Mouse (Mus musculus) limb, embryonic 14.5 days (tissue): ENCODE measurements around the gene Mylk4. TPM values are rescaled to one million over a fixed set of nuclear protein-coding genes. Genes with fewer than 3 reads are reported as not detected.
A peak's percentile ranks its signal among the peaks of the same experiment; 100 is the strongest.

ENCODE experiments used
- ATAC-seq: fragments of 200-750 bp; cut with Nextera tagmentation; 2 replicates; pipeline ENCODE4 v1.8.0; 2017; ENCODE audit warnings: low read depth, moderate number of reproducible peaks, moderate TSS enrichment; ENCODE audit not compliant: low FRiP score
- DNase-seq: peaks from one replicate; pipeline ENCODE4 v3.0.0-alpha.2; 2015; ENCODE audit warnings: low spot score
- H3K27ac ChIP-seq: fragments of 300-500 bp; sonication (generic); replicated peaks from 2 replicates; pipeline ENCODE4 v1.5.1; 2014; ENCODE audit warnings: low read depth, mild to moderate bottlenecking, low read length, moderate library complexity, mixed read lengths
- H3K27me3 ChIP-seq: fragments of 300-500 bp; sonication (generic); 2 replicates; pipeline ENCODE4 v1.6.1; 2014; ENCODE audit warnings: low read length, mixed read lengths; ENCODE audit not compliant: control insufficient read depth, insufficient read depth
- H3K36me3 ChIP-seq: fragments of 300-500 bp; sonication (generic); 2 replicates; pipeline ENCODE4 v1.6.1; 2014; ENCODE audit warnings: mild to moderate bottlenecking, low read length, moderate library complexity, mixed read lengths; ENCODE audit not compliant: control insufficient read depth, insufficient read depth
- H3K4me1 ChIP-seq: fragments of 300-500 bp; sonication (generic); 2 replicates; pipeline ENCODE4 v1.6.1; 2014; ENCODE audit warnings: antibody characterized with exemption, low read length, mixed read lengths; ENCODE audit not compliant: control insufficient read depth, insufficient read depth
- H3K4me2 ChIP-seq: fragments of 300-500 bp; sonication (generic); replicated peaks from 2 replicates; pipeline ENCODE4 v1.6.1; 2014; ENCODE audit warnings: low read depth, mild to moderate bottlenecking, low read length, moderate library complexity; ENCODE audit not compliant: severe bottlenecking
- H3K4me3 ChIP-seq: fragments of 300-500 bp; sonication (generic); replicated peaks from 2 replicates; pipeline ENCODE4 v1.5.1; 2014; ENCODE audit warnings: low read length
- H3K9ac ChIP-seq: fragments of 300-500 bp; sonication (generic); 2 replicates; pipeline ENCODE4 v1.6.1; 2014; ENCODE audit warnings: mild to moderate bottlenecking, low read depth, low read length, moderate library complexity; ENCODE audit not compliant: severe bottlenecking
- H3K9me3 ChIP-seq: fragments of 300-500 bp; sonication (generic); 2 replicates; pipeline ENCODE4 v1.6.1; 2016; ENCODE audit warnings: low read length; ENCODE audit not compliant: control insufficient read depth
- POLR2A ChIP-seq: fragments of 200-500 bp; IDR thresholded peaks from 2 replicates; pipeline ENCODE4 v1.8.0; 2012; ENCODE audit warnings: inconsistent platforms, mild to moderate bottlenecking, moderate library complexity, borderline replicate concordance; ENCODE audit not compliant: insufficient read depth, insufficient read length; ENCODE audit errors: extremely low read depth
- WGBS: fragments of 180-500 bp; shearing (Covaris S2); extraction: QIAGEN DNeasy Blood & Tissue Kit; methylation state at CpG from one replicate; pipeline ENCODE4 v1.1.7; 2014; 5-methylcytosine and 5-hydroxymethylcytosine counted together
- polyA plus RNA-seq, 2 experiments: library from polyadenylated mRNA; depleted of rRNA in 1 of 2; stranded (reverse) in 1 of 2; unstranded in 1 of 2; fragments of >200 nt; fragmentation: Nextera tagmentation in 1 of 2; extraction: Ambion mirVana in 1 of 2; gene quantifications; 2 replicates each; pipeline versions ENCODE4 v1.2.1 to v1.2.3; 2012 to 2014

Mylk4 gene
- polyA plus RNA-seq, 2 experiments: 11.2 to 18.6 TPM

DNA sequence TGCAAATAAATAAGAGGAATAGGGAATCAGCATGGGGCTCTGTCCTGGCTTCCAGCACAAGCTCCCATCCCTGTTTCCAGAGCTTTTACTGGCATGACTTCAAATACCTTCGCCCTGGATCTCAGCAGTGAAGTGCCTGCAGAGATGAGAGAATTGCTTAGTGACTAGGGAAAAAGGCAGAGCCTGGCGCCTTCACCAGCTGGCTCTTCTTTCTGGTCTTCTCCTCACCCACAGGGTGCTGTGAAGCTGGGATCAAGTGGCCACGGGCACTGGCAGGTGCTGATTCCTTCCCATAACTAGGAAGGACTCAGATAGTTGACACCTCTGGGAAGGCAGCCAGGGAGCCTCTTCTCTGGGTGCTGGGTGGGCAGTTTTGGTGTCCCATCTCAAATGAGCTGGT is 115.5 kb downstream of the Mylk4 start:
- Histone ChIP-seq H3K27me3 (no peaks in the 10 kb centered on the region), H3K36me3 (no peaks in the 10 kb centered on the region), H3K4me1 (0 out of 2 replicates have a peak, but pooled peaks cover 8% of the 10 kb centered on the region), H3K9me3 (no peaks in the 10 kb centered on the region), H3K27ac (no peak overlapping the region), H3K4me2 (no peak overlapping the region), H3K4me3 (no peak overlapping the region), H3K9ac (no peak overlapping the region)
- WGBS: 68% methylated on average over 3 of the region's 3 CpGs
- DNase-seq (no peak), ATAC-seq (no peak)
- TF ChIP-seq POLR2A: no peak

DNA sequence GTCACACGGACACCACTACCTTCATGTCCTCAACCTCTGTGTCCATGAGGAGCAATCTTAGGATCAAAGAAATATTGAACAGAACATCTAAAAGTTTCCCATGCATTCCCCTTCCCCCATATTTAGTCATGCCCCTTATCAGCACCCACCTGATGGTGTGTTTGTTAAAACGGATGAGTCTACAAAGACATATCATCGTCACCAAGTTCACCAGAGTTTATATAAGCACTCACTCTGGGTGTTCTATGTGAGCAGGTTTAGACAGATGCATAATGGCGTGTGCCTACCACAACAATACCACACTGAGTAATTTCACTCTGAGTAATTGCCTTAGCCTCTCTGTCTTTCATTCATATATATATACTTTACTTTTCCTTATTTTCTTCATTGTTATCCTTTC is 116.4 kb downstream of the Mylk4 start:
- ATAC-seq (no peak), DNase-seq (no peak)
- Histone ChIP-seq H3K4me3 (no peak overlapping the region), H3K9ac (no peak overlapping the region), H3K27ac (no peak overlapping the region), H3K27me3 (no peaks in the 10 kb centered on the region), H3K36me3 (no peaks in the 10 kb centered on the region), H3K4me2 (no peak overlapping the region), H3K9me3 (no peaks in the 10 kb centered on the region), H3K4me1 (0 out of 2 replicates have a peak, but pooled peaks cover 8% of the 10 kb centered on the region)
- TF ChIP-seq POLR2A: no peak
- WGBS: 84% methylated on average over 4 of the region's 4 CpGs

DNA sequence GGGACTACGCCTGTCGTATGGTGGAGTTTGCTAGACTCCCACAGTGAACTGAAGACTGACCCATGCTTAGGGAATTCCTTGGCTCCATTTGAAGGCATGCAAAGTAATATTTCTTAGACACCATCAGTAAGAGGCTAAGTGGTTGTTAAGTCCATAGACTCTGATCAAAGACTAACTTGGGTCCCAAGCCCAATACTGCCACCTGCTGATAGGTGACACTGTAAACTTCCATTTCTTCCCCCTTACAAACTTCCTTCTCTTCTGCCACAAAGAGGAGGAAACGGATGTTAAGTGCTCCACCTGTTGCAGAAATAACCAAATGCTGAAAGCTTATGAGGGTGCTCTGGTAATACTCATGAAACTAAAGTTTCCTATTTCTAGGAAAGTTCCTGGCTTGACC is 121.7 kb downstream of the Mylk4 start:
- Histone ChIP-seq H3K4me2 (no peak overlapping the region), H3K9ac (no peak overlapping the region), H3K4me1 (peaks cover 8% of the 10 kb centered on the region; the same call in 1 of the 2 replicates), H3K27me3 (no peaks in the 10 kb centered on the region), H3K9me3 (no peaks in the 10 kb centered on the region), H3K36me3 (no peaks in the 10 kb centered on the region), H3K27ac (no peak overlapping the region), H3K4me3 (no peak overlapping the region)
- TF ChIP-seq POLR2A: no peak
- no peak for DNase-seq
- WGBS: 56% methylated on average over 3 of the region's 3 CpGs
- no peak for ATAC-seq

DNA sequence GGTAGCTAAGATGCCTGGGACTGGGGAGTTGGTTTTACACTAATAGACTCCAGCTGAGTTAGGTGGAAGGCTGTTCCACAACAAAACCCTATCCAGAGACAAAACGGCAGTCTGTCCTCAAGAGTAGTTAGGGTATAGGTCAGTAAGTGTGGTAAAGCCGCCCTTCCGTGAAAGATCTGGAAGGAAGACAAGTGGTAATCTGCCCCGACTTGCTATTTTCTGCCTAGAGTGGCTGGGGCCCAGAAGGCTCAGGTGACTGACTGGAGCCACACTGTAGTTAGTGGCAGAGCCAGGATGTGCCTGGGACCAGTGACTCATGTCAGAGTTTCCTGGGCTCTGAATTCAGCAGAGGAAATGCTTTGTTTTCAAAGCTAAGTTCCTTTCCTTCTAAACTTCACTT is 123.5 kb downstream of the Mylk4 start:
- ATAC-seq (no peak; the same call in 1 of the 2 replicates), DNase-seq (no peak)
- Histone ChIP-seq H3K36me3 (no peaks in the 10 kb centered on the region), H3K4me2 (no peak overlapping the region), H3K27ac (peak overlapping the region; percentile 33; the same call in 1 of the 2 replicates), H3K27me3 (no peaks in the 10 kb centered on the region), H3K9me3 (no peaks in the 10 kb centered on the region), H3K4me1 (peaks cover 8% of the 10 kb centered on the region; the same call in 1 of the 2 replicates), H3K9ac (no peak overlapping the region), H3K4me3 (no peak overlapping the region)
- no peak for TF ChIP-seq POLR2A
- 33% methylated on average over 4 of the region's 4 CpGs for WGBS

DNA sequence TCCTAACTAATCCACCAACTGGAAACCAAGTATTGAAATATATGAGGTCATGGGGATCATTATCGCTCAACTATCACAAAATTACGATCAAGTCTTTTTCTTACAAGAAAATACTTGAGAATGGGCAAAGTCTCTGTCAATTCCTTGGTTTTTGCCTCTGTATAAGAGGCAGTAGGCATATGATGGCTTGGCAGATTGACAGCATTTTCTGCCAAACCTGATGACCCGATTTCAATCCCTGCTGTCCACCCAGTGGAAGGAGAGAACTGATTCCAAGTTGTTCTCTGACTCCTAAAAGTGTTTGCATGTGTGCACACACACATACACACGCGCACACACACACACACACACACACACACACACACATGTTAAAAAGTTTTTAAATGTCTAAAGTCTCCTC is 124.5 kb downstream of the Mylk4 start:
- Histone ChIP-seq H3K36me3 (no peaks in the 10 kb centered on the region), H3K4me2 (no peak overlapping the region), H3K27ac (no peak overlapping the region), H3K4me3 (no peak overlapping the region), H3K27me3 (no peaks in the 10 kb centered on the region), H3K4me1 (peaks cover 8% of the 10 kb centered on the region; the same call in 1 of the 2 replicates), H3K9ac (no peak overlapping the region), H3K9me3 (no peaks in the 10 kb centered on the region)
- ATAC-seq (no peak), DNase-seq (no peak)
- WGBS: 85% methylated on average over 5 of the region's 5 CpGs
- no peak for TF ChIP-seq POLR2A

DNA sequence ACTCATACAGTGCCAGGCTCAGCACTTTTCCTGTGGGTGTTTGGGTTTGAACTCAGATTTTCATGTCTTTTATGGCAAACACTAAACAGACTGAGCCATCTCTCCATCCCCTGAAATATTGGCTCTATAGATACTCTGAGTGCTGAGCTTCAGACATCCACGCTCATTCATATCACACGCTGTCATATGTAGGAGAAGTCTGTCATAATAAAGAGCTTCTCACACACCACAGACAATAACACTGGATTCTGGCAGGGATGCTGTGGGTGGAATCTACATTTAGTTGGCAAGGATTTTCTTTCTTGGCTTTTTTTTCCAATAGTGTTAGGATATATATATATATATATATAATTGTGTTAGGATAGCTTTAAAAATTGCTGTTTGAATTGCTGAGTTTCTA is 126.2 kb downstream of the Mylk4 start:
- no peak for DNase-seq

More for the DNA sequence above, 126.2 kb downstream of the Mylk4 start:
- Histone ChIP-seq H3K4me3 (no peak overlapping the region), H3K36me3 (no peaks in the 10 kb centered on the region), H3K27me3 (no peaks in the 10 kb centered on the region), H3K4me2 (no peak overlapping the region), H3K9ac (no peak overlapping the region), H3K9me3 (no peaks in the 10 kb centered on the region), H3K4me1 (peaks cover 8% of the 10 kb centered on the region; the same call in 1 of the 2 replicates), H3K27ac (no peak overlapping the region)
- WGBS: 90% methylated on average over 2 of the region's 2 CpGs
- ATAC-seq: no peak
- TF ChIP-seq POLR2A: no peak

Other genes with a start within 250 kb of the Mylk4 start
- 60.9 and 61.9 TPM in 2 replicates for gene Wrnip1, start 18.1 kb upstream of the Mylk4 start, polyA plus RNA-seq (2012; rRNA removed)
- gene Wrnip1, start 18.1 kb upstream of the Mylk4 start, polyA plus RNA-seq (2014; fragmentation: Nextera tagmentation; extraction: Ambion mirVana): 25.5 and 26.9 TPM in 2 replicates
- gene D930007J09Rik, start 18.9 kb upstream of the Mylk4 start, polyA plus RNA-seq (2012; rRNA removed): 1.5 and 3.1 TPM in 2 replicates
- gene D930007J09Rik, start 18.9 kb upstream of the Mylk4 start, polyA plus RNA-seq (2014; fragmentation: Nextera tagmentation; extraction: Ambion mirVana): not detected in 2 replicates
- gene Serpinb1a, start 67.2 kb upstream of the Mylk4 start, polyA plus RNA-seq (2012; rRNA removed): 6.9 and 8.7 TPM in 2 replicates
- 19.4 and 23.3 TPM in 2 replicates for gene Serpinb1a, start 67.2 kb upstream of the Mylk4 start, polyA plus RNA-seq (2014; fragmentation: Nextera tagmentation; extraction: Ambion mirVana)
- not detected in 2 replicates for gene Serpinb1c, start 114.3 kb upstream of the Mylk4 start, polyA plus RNA-seq (2012; rRNA removed)
- not detected in 2 replicates for gene Serpinb1c, start 114.3 kb upstream of the Mylk4 start, polyA plus RNA-seq (2014; fragmentation: Nextera tagmentation; extraction: Ambion mirVana)
- gene Serpinb6b, start 181.3 kb upstream of the Mylk4 start, polyA plus RNA-seq (2012; rRNA removed): 0.73 and 1.0 TPM in 2 replicates
- gene Serpinb6b, start 181.3 kb upstream of the Mylk4 start, polyA plus RNA-seq (2014; fragmentation: Nextera tagmentation; extraction: Ambion mirVana): 1.5 and 1.6 TPM in 2 replicates
- gene Serpinb9, start 219.3 kb upstream of the Mylk4 start, polyA plus RNA-seq (2012; rRNA removed): 2.4 and 2.6 TPM in 2 replicates
- 4.2 and 4.6 TPM in 2 replicates for gene Serpinb9, start 219.3 kb upstream of the Mylk4 start, polyA plus RNA-seq (2014; fragmentation: Nextera tagmentation; extraction: Ambion mirVana)
- 0.10 TPM in 2 replicates for gene Serpinb9b, start 243.5 kb upstream of the Mylk4 start, polyA plus RNA-seq (2012; rRNA removed)
- 0.10 TPM in 1 of 2 replicates, not detected in the other for gene Serpinb9b, start 243.5 kb upstream of the Mylk4 start, polyA plus RNA-seq (2014; fragmentation: Nextera tagmentation; extraction: Ambion mirVana)